In genomic region chr2:23572157-23572532, GRCm38 (mm10) we compare ENCODE assay signal across 8 mouse cellular contexts. TPM values are rescaled to one million over a fixed set of nuclear protein-coding genes. Genes with fewer than 3 reads are reported as not detected.
DNase-seq lines count a peak whose midpoint lies in the region; ATAC-seq and TF ChIP-seq lines count a peak whose summit lies in the region.
"Not testable (repeated sequence)": the region's sequence is repeated elsewhere in the genome, so short reads cannot be mapped to it uniquely, and the experiment has no call there.

No protein-coding gene starts in this region.

- peaks cover 14% of the 10 kb centered on the region; the same call in 1 of the 2 replicates for H3K27me3 ChIP-seq in forebrain, embryonic 10.5 days (ENCODE audit: poor library complexity, severe bottlenecking)
- not testable (repeated sequence) for H3K27me3 ChIP-seq in heart, embryonic 13.5 days (replicated peaks); limb, embryonic 11.5 days (ENCODE audit: control insufficient read depth, insufficient read depth, low read length); midbrain, embryonic 16.5 days (ENCODE audit: control insufficient read depth, insufficient read depth, low read depth, low read length); stomach, embryonic 16.5 days (ENCODE audit: control insufficient read depth, insufficient read depth, low read length)

- not testable (repeated sequence) for TF ChIP-seq POLR2A in bone marrow, adult 2 months (IDR thresholded peaks at IDR 0.05; ENCODE audit: borderline replicate concordance, control insufficient read depth, low read depth, low read length); lung, adult 2 months (IDR thresholded peaks at IDR 0.05; ENCODE audit: borderline replicate concordance, extremely low read depth, low read depth, low read length)

- peak overlapping the region; percentile 88 for H3K4me3 ChIP-seq in bone marrow, adult 2 months (replicated peaks; ENCODE audit: control insufficient read depth, low read depth, low read length)
- H3K4me3 ChIP-seq in forebrain, embryonic 10.5 days, result peak overlapping the region; percentile 98
- peak overlapping the region; percentile 78 for H3K4me3 ChIP-seq in heart, embryonic 13.5 days
- peak overlapping the region; percentile 91 for H3K4me3 ChIP-seq in limb, embryonic 11.5 days (ENCODE audit: low read depth, low read length)
- peak overlapping the region; percentile 88 for H3K4me3 ChIP-seq in lung, adult 2 months (replicated peaks; ENCODE audit: extremely low read depth, low read depth, low read length)
- H3K4me3 ChIP-seq in midbrain, embryonic 16.5 days (ENCODE audit: low read depth, low read length), result peak overlapping the region; percentile 99
- H3K4me3 ChIP-seq in stomach, embryonic 16.5 days (replicated peaks; ENCODE audit: low read length), result peak overlapping the region; percentile 95

- TF ChIP-seq CTCF in bone marrow, adult 2 months (IDR thresholded peaks at IDR 0.05; ENCODE audit: control insufficient read depth, insufficient read depth, low read length); lung, adult 2 months (IDR thresholded peaks at IDR 0.05; ENCODE audit: insufficient read depth, low read length): not testable (repeated sequence)

- peak overlapping the region; percentile 96; the same call in 1 of the 2 replicates for H3K9ac ChIP-seq in heart, embryonic 13.5 days
- not testable (repeated sequence) for H3K9ac ChIP-seq in limb, embryonic 11.5 days (ENCODE audit: low read length); midbrain, embryonic 16.5 days (ENCODE audit: low read depth, low read length)
- peak overlapping the region; percentile 97; the same call in 1 of the 2 replicates for H3K9ac ChIP-seq in stomach, embryonic 16.5 days (ENCODE audit: low read length)

- not testable (repeated sequence) for H3K27ac ChIP-seq in bone marrow, adult 2 months (ENCODE audit: control insufficient read depth, insufficient read depth, low read depth, low read length, poor library complexity); limb, embryonic 11.5 days (replicated peaks; ENCODE audit: low read depth, low read length); midbrain, embryonic 16.5 days (ENCODE audit: low read length); stomach, embryonic 16.5 days (ENCODE audit: low read length)
- peak overlapping the region; percentile 94 for H3K27ac ChIP-seq in forebrain, embryonic 10.5 days
- H3K27ac ChIP-seq in heart, embryonic 13.5 days (replicated peaks), result peak overlapping the region; percentile 88

- WGBS in bone marrow, adult 2 months, result 8% methylated on average over 4 of the region's 4 CpGs
- 23% methylated on average over 4 of the region's 4 CpGs for WGBS in forebrain, embryonic 10.5 days
- WGBS in heart, embryonic 13.5 days, result 16% methylated on average over 4 of the region's 4 CpGs
- WGBS in limb, embryonic 11.5 days, result 22% methylated on average over 4 of the region's 4 CpGs
- WGBS in lung, adult 2 months, result 16% methylated on average over 4 of the region's 4 CpGs
- WGBS in midbrain, embryonic 16.5 days, result 24% methylated on average over 4 of the region's 4 CpGs
- 14% methylated on average over 4 of the region's 4 CpGs for WGBS in stomach, embryonic 16.5 days

- not testable (repeated sequence) for H3K9me3 ChIP-seq in forebrain, embryonic 10.5 days; heart, embryonic 13.5 days; limb, embryonic 11.5 days (ENCODE audit: control insufficient read depth, low read length); midbrain, embryonic 16.5 days (replicated peaks; ENCODE audit: control insufficient read depth, low read length, poor library complexity, severe bottlenecking); stomach, embryonic 16.5 days (replicated peaks; ENCODE audit: control insufficient read depth, low read length)

- not testable (repeated sequence) for ATAC-seq in heart, embryonic 13.5 days (ENCODE audit: extremely low read depth, insufficient number of reproducible peaks, low FRiP score, low TSS enrichment); limb, embryonic 11.5 days (ENCODE audit: insufficient number of reproducible peaks, low FRiP score, low TSS enrichment, low read depth); midbrain, embryonic 16.5 days; stomach, embryonic 16.5 days (ENCODE audit: insufficient read depth, low FRiP score)

- H3K4me2 ChIP-seq in heart, embryonic 13.5 days, result peak overlapping the region; percentile 84
- H3K4me2 ChIP-seq in limb, embryonic 11.5 days (ENCODE audit: low read depth, severe bottlenecking), result peak overlapping the region; percentile 55; the same call in 1 of the 2 replicates
- peak overlapping the region; percentile 86 for H3K4me2 ChIP-seq in midbrain, embryonic 16.5 days (ENCODE audit: low read length)
- peak overlapping the region; percentile 83; the same call in 1 of the 2 replicates for H3K4me2 ChIP-seq in stomach, embryonic 16.5 days (ENCODE audit: low read depth, low read length)

- DNase-seq in forebrain, embryonic 10.5 days (ENCODE audit: extremely low spot score, low spot score); limb, embryonic 11.5 days (ENCODE audit: low spot score); lung, adult 2 months: not testable (repeated sequence)
- peak; percentile 6 for DNase-seq in induced T-regulatory cell, adult 2 months (ENCODE audit: low read depth)

- H3K4me1 ChIP-seq in bone marrow, adult 2 months (ENCODE audit: control insufficient read depth, insufficient read depth, low read length); forebrain, embryonic 10.5 days; heart, embryonic 13.5 days; limb, embryonic 11.5 days (ENCODE audit: control insufficient read depth, insufficient read depth, low read length); lung, adult 2 months (ENCODE audit: control insufficient read depth, insufficient read depth, low read length); stomach, embryonic 16.5 days (ENCODE audit: control insufficient read depth, insufficient read depth, low read length): not testable (repeated sequence)
- H3K4me1 ChIP-seq in midbrain, embryonic 16.5 days (ENCODE audit: control insufficient read depth, insufficient read depth, low read length), result peaks cover 23% of the 10 kb centered on the region

- H3K36me3 ChIP-seq in forebrain, embryonic 10.5 days (replicated peaks); heart, embryonic 13.5 days; limb, embryonic 11.5 days (ENCODE audit: control insufficient read depth, insufficient read depth, low read length); midbrain, embryonic 16.5 days (ENCODE audit: control insufficient read depth, insufficient read depth, low read length); stomach, embryonic 16.5 days (ENCODE audit: control insufficient read depth, insufficient read depth, low read length): not testable (repeated sequence)

RNA-seq across cellular contexts. Expression of gene Spopl, which starts 0.2 kb away (rescaled TPM):
- polyA plus RNA-seq in bone marrow, adult 2 months (2011; ENCODE audit: insufficient read depth, insufficient read length, low replicate concordance, missing spikeins), result 8.0 and 9.3 TPM in 2 replicates
- polyA plus RNA-seq in forebrain, embryonic 10.5 days (2016; fragmentation: Nextera tagmentation; extraction: Ambion mirVana), result 6.8 and 7.4 TPM in 2 replicates
- polyA plus RNA-seq in heart, embryonic 13.5 days (2015; fragmentation: Nextera tagmentation; extraction: Ambion mirVana), result 7.2 and 8.6 TPM in 2 replicates
- 8.9 and 9.7 TPM in 2 replicates for polyA plus RNA-seq in limb, embryonic 11.5 days (2014; fragmentation: Nextera tagmentation; extraction: Ambion mirVana)
- polyA plus RNA-seq in lung, adult 2 months (2012; rRNA removed), result 5.5 and 7.1 TPM in 2 replicates
- polyA plus RNA-seq in midbrain, embryonic 16.5 days (2015; fragmentation: Nextera tagmentation; extraction: Ambion mirVana), result 6.0 and 8.4 TPM in 2 replicates
- 9.3 and 9.7 TPM in 2 replicates for polyA plus RNA-seq in stomach, embryonic 16.5 days (2015; fragmentation: Nextera tagmentation; extraction: Ambion mirVana)
